Mouse (Mus musculus): ENCODE results near the gene Birc3. TPM values are rescaled to one million over a fixed set of nuclear protein-coding genes. Genes with fewer than 3 reads are reported as not detected.

Birc3 gene
- polyA plus RNA-seq (2014; fragmentation: Nextera tagmentation; extraction: Ambion mirVana) = 3.9 and 4.2 TPM in 2 replicates

GRCm38 (mm10) chr9:7872775-7873439, at the start of gene Birc3:
Birc3 (minus strand) TSS chr9:7873186.
- Histone ChIP-seq H3K4me1 (ENCODE audit: control insufficient read depth, insufficient read depth, low read length) (no peaks in the 10 kb centered on the region), H3K36me3 (ENCODE audit: control insufficient read depth, insufficient read depth, low read length) (no peaks in the 10 kb centered on the region), H3K4me2 (peak within 1 kb of the TSS; percentile 64), H3K9me3 (ENCODE audit: control insufficient read depth, low read length) (no peaks in the 10 kb centered on the region), H3K27ac (ENCODE audit: low read depth, low read length) (no peak within 1 kb of the TSS), H3K4me3 (ENCODE audit: low read depth, low read length) (peak within 1 kb of the TSS; percentile 35), H3K27me3 (ENCODE audit: control insufficient read depth, insufficient read depth, low read length) (no peaks in the 10 kb centered on the region), H3K9ac (ENCODE audit: low read length) (peak within 1 kb of the TSS; percentile 62)
- DNase-seq (ENCODE audit: low spot score, missing footprints) (peak; percentile 97), ATAC-seq (ENCODE audit: low FRiP score) (peak; percentile 82)
- 7% methylated on average over 26 of the region's 26 CpGs for WGBS

- Histone ChIP-seq H3K27me3 (ENCODE audit: control insufficient read depth, insufficient read depth, low read length) (no peaks in the 10 kb centered on the region), H3K4me3 (ENCODE audit: low read depth, low read length) (no peak overlapping the region), H3K36me3 (ENCODE audit: control insufficient read depth, insufficient read depth, low read length) (no peaks in the 10 kb centered on the region), H3K4me2 (peak overlapping the region; percentile 46; the same call in 1 of the 2 replicates), H3K4me1 (ENCODE audit: control insufficient read depth, insufficient read depth, low read length) (no peaks in the 10 kb centered on the region), H3K9ac (ENCODE audit: low read length) (no peak overlapping the region), H3K9me3 (ENCODE audit: control insufficient read depth, low read length) (no peaks in the 10 kb centered on the region), H3K27ac (ENCODE audit: low read depth, low read length) (no peak overlapping the region)
- peak; percentile 37; the same call in 1 of the 2 replicates for ATAC-seq (ENCODE audit: low FRiP score)
- no peak for DNase-seq (ENCODE audit: low spot score, missing footprints)
- WGBS = 55% methylated on average over 8 of the region's 8 CpGs
Observed at GRCm38 (mm10) chr9:7914925-7915324, 41.9 kb upstream of the Birc3 start.

GRCm38 (mm10) chr9:7914487-7914886, 41.5 kb upstream of the Birc3 start:
- Histone ChIP-seq H3K4me3 (ENCODE audit: low read depth, low read length) (no peak overlapping the region), H3K27ac (ENCODE audit: low read depth, low read length) (no peak overlapping the region), H3K9ac (ENCODE audit: low read length) (no peak overlapping the region), H3K36me3 (ENCODE audit: control insufficient read depth, insufficient read depth, low read length) (no peaks in the 10 kb centered on the region), H3K9me3 (ENCODE audit: control insufficient read depth, low read length) (no peaks in the 10 kb centered on the region), H3K27me3 (ENCODE audit: control insufficient read depth, insufficient read depth, low read length) (no peaks in the 10 kb centered on the region), H3K4me2 (peak overlapping the region; percentile 46), H3K4me1 (ENCODE audit: control insufficient read depth, insufficient read depth, low read length) (no peaks in the 10 kb centered on the region)
- WGBS = 5% methylated on average over 11 of the region's 11 CpGs
- DNase-seq (ENCODE audit: low spot score, missing footprints) (peak; percentile 97), ATAC-seq (ENCODE audit: low FRiP score) (peak; percentile 95)

- ATAC-seq (ENCODE audit: low FRiP score) = peak; percentile 66
- WGBS = 44% methylated on average over 19 of the region's 19 CpGs
- Histone ChIP-seq H3K27ac (ENCODE audit: low read depth, low read length) (no peak overlapping the region), H3K4me1 (ENCODE audit: control insufficient read depth, insufficient read depth, low read length) (no peaks in the 10 kb centered on the region), H3K9me3 (ENCODE audit: control insufficient read depth, low read length) (no peaks in the 10 kb centered on the region), H3K4me3 (ENCODE audit: low read depth, low read length) (no peak overlapping the region), H3K27me3 (ENCODE audit: control insufficient read depth, insufficient read depth, low read length) (no peaks in the 10 kb centered on the region), H3K9ac (ENCODE audit: low read length) (0 out of 2 replicates have a peak overlapping the region, but pooled peaks have one; percentile 0), H3K4me2 (peak overlapping the region; percentile 46), H3K36me3 (ENCODE audit: control insufficient read depth, insufficient read depth, low read length) (no peaks in the 10 kb centered on the region)
- peak; percentile 92 for DNase-seq (ENCODE audit: low spot score, missing footprints)
Observed at GRCm38 (mm10) chr9:7913953-7914352, 41.0 kb upstream of the Birc3 start.

- 65% methylated on average over 2 of the region's 2 CpGs for WGBS
- Histone ChIP-seq H3K4me1 (ENCODE audit: control insufficient read depth, insufficient read depth, low read length) (no peaks in the 10 kb centered on the region), H3K27me3 (ENCODE audit: control insufficient read depth, insufficient read depth, low read length) (no peaks in the 10 kb centered on the region), H3K9ac (ENCODE audit: low read length) (no peak overlapping the region), H3K4me3 (ENCODE audit: low read depth, low read length) (no peak overlapping the region), H3K4me2 (no peak overlapping the region), H3K36me3 (ENCODE audit: control insufficient read depth, insufficient read depth, low read length) (no peaks in the 10 kb centered on the region), H3K9me3 (ENCODE audit: control insufficient read depth, low read length) (no peaks in the 10 kb centered on the region), H3K27ac (ENCODE audit: low read depth, low read length) (no peak overlapping the region)
- DNase-seq (ENCODE audit: low spot score, missing footprints) (no peak), ATAC-seq (ENCODE audit: low FRiP score) (no peak)
Observed at GRCm38 (mm10) chr9:7907351-7907985, 34.5 kb upstream of the Birc3 start.

- no peaks in the 10 kb centered on the region for H3K36me3 ChIP-seq (ENCODE audit: control insufficient read depth, insufficient read depth, low read length)
- DNase-seq (ENCODE audit: low spot score, missing footprints) = no peak
- WGBS = 88% methylated on average over 1 of the region's 1 CpGs
Observed at GRCm38 (mm10) chr9:7906564-7906963, 33.6 kb upstream of the Birc3 start.

GRCm38 (mm10) chr9:7903825-7904224, 30.8 kb upstream of the Birc3 start:
- WGBS = 73% methylated on average over 5 of the region's 5 CpGs
- H3K36me3 ChIP-seq (ENCODE audit: control insufficient read depth, insufficient read depth, low read length) = no peaks in the 10 kb centered on the region
- no peak overlapping the region for H3K4me3 ChIP-seq (ENCODE audit: low read depth, low read length)
- H3K27me3 ChIP-seq (ENCODE audit: control insufficient read depth, insufficient read depth, low read length) = no peaks in the 10 kb centered on the region
- no peak overlapping the region for H3K4me2 ChIP-seq
- H3K4me1 ChIP-seq (ENCODE audit: control insufficient read depth, insufficient read depth, low read length) = no peaks in the 10 kb centered on the region
- DNase-seq (ENCODE audit: low spot score, missing footprints) = no peak
- H3K9ac ChIP-seq (ENCODE audit: low read length) = no peak overlapping the region
- H3K9me3 ChIP-seq (ENCODE audit: control insufficient read depth, low read length) = no peaks in the 10 kb centered on the region
- H3K27ac ChIP-seq (ENCODE audit: low read depth, low read length) = no peak overlapping the region
- ATAC-seq (ENCODE audit: low FRiP score) = no peak

More at GRCm38 (mm10) chr9:7906564-7906963, 33.6 kb upstream of the Birc3 start:
- ATAC-seq (ENCODE audit: low FRiP score) = no peak
- Histone ChIP-seq H3K4me1 (ENCODE audit: control insufficient read depth, insufficient read depth, low read length) (no peaks in the 10 kb centered on the region), H3K4me2 (no peak overlapping the region), H3K27ac (ENCODE audit: low read depth, low read length) (no peak overlapping the region), H3K9ac (ENCODE audit: low read length) (no peak overlapping the region), H3K4me3 (ENCODE audit: low read depth, low read length) (no peak overlapping the region), H3K9me3 (ENCODE audit: control insufficient read depth, low read length) (no peaks in the 10 kb centered on the region), H3K27me3 (ENCODE audit: control insufficient read depth, insufficient read depth, low read length) (no peaks in the 10 kb centered on the region)

- DNase-seq (ENCODE audit: low spot score, missing footprints) (no peak), ATAC-seq (ENCODE audit: low FRiP score) (0 out of 2 replicates have a peak, but pooled peaks have one; percentile 38)
- Histone ChIP-seq H3K4me1 (ENCODE audit: control insufficient read depth, insufficient read depth, low read length) (no peaks in the 10 kb centered on the region), H3K9me3 (ENCODE audit: control insufficient read depth, low read length) (no peaks in the 10 kb centered on the region), H3K9ac (ENCODE audit: low read length) (no peak overlapping the region), H3K27me3 (ENCODE audit: control insufficient read depth, insufficient read depth, low read length) (no peaks in the 10 kb centered on the region), H3K36me3 (ENCODE audit: control insufficient read depth, insufficient read depth, low read length) (no peaks in the 10 kb centered on the region), H3K27ac (ENCODE audit: low read depth, low read length) (no peak overlapping the region), H3K4me3 (ENCODE audit: low read depth, low read length) (no peak overlapping the region), H3K4me2 (no peak overlapping the region)
- whole genome bisulfite sequencing = 84% methylated on average over 2 of the region's 2 CpGs
Observed at GRCm38 (mm10) chr9:7903262-7903661, 30.3 kb upstream of the Birc3 start.

GRCm38 (mm10) chr9:7902311-7902710, 29.3 kb upstream of the Birc3 start:
- Histone ChIP-seq H3K27ac (ENCODE audit: low read depth, low read length) (no peak overlapping the region), H3K4me3 (ENCODE audit: low read depth, low read length) (no peak overlapping the region), H3K36me3 (ENCODE audit: control insufficient read depth, insufficient read depth, low read length) (no peaks in the 10 kb centered on the region), H3K9ac (ENCODE audit: low read length) (no peak overlapping the region), H3K9me3 (ENCODE audit: control insufficient read depth, low read length) (no peaks in the 10 kb centered on the region), H3K4me1 (ENCODE audit: control insufficient read depth, insufficient read depth, low read length) (no peaks in the 10 kb centered on the region), H3K4me2 (no peak overlapping the region), H3K27me3 (ENCODE audit: control insufficient read depth, insufficient read depth, low read length) (no peaks in the 10 kb centered on the region)
- DNase-seq (ENCODE audit: low spot score, missing footprints) (no peak), ATAC-seq (ENCODE audit: low FRiP score) (no peak)
- 53% methylated on average over 7 of the region's 7 CpGs for WGBS
